Mouse (Mus musculus): Measurements from ENCODE around the gene Mgat1. TPM values are rescaled to one million over a fixed set of nuclear protein-coding genes. Genes with fewer than 3 reads are reported as not detected.
"Not testable (repeated sequence)": the region's sequence is repeated elsewhere in the genome, so short reads cannot be mapped to it uniquely, and the experiment has no call there.

Mgat1 gene
- total and polyA plus RNA-seq, 2 experiments from 2014 or later = 33.9 to 88.1 TPM

- no peak for ATAC-seq (ENCODE audit: low FRiP score)
- DNase-seq (ENCODE audit: low spot score) = no peak
- no peak overlapping the region for H3K27ac ChIP-seq (ENCODE audit: low read depth, low read length)
- no peak overlapping the region for H3K9ac ChIP-seq (replicated peaks; ENCODE audit: low read length, poor library complexity, severe bottlenecking)
- H3K9me3 ChIP-seq (ENCODE audit: low read length) = no peaks in the 10 kb centered on the region
- 82% methylated on average over 15 of the region's 15 CpGs for WGBS
- TF ChIP-seq CTCF (IDR thresholded peaks at IDR 0.05) = no peak
- no peaks in the 10 kb centered on the region; the same call in 1 of the 2 replicates for H3K36me3 ChIP-seq (ENCODE audit: insufficient read depth, low read length)
- no peaks in the 10 kb centered on the region for H3K27me3 ChIP-seq (ENCODE audit: insufficient read depth, low read length)
- H3K4me3 ChIP-seq (ENCODE audit: low read depth, low read length) = no peak overlapping the region
- H3K4me1 ChIP-seq (ENCODE audit: insufficient read depth, low read length) = no peaks in the 10 kb centered on the region
- H3K4me2 ChIP-seq (ENCODE audit: low read depth, low read length, poor library complexity, severe bottlenecking) = no peak overlapping the region
These were observed 24.1 kb downstream of the Mgat1 start for GRCm38 (mm10) chr11:49267970-49268579.

GRCm38 (mm10) chr11:49269761-49270160 lies 25.8 kb downstream of the Mgat1 start:
- H3K36me3 ChIP-seq (ENCODE audit: insufficient read depth, low read length) = no peaks in the 10 kb centered on the region; the same call in 1 of the 2 replicates
- no peak overlapping the region for H3K9ac ChIP-seq (replicated peaks; ENCODE audit: low read length, poor library complexity, severe bottlenecking)
- TF ChIP-seq CTCF (IDR thresholded peaks at IDR 0.05) = no peak
- ATAC-seq (ENCODE audit: low FRiP score) (no peak), DNase-seq (ENCODE audit: low spot score) (no peak)
- no peak overlapping the region for H3K4me2 ChIP-seq (ENCODE audit: low read depth, low read length, poor library complexity, severe bottlenecking)
- H3K4me3 ChIP-seq (ENCODE audit: low read depth, low read length) = no peak overlapping the region
- no peaks in the 10 kb centered on the region for H3K27me3 ChIP-seq (ENCODE audit: insufficient read depth, low read length)
- no peaks in the 10 kb centered on the region for H3K4me1 ChIP-seq (ENCODE audit: insufficient read depth, low read length)
- H3K9me3 ChIP-seq (ENCODE audit: low read length) = no peaks in the 10 kb centered on the region
- 97% methylated on average over 9 of the region's 9 CpGs for WGBS
- H3K27ac ChIP-seq (ENCODE audit: low read depth, low read length) = no peak overlapping the region

GRCm38 (mm10) chr11:49270368-49270767 lies 26.4 kb downstream of the Mgat1 start:
- H3K4me2 ChIP-seq (ENCODE audit: low read depth, low read length, poor library complexity, severe bottlenecking) = no peak overlapping the region
- no peaks in the 10 kb centered on the region for H3K4me1 ChIP-seq (ENCODE audit: insufficient read depth, low read length)
- WGBS = 79% methylated on average over 4 of the region's 4 CpGs
- no peak overlapping the region for H3K27ac ChIP-seq (ENCODE audit: low read depth, low read length)
- H3K9ac ChIP-seq (replicated peaks; ENCODE audit: low read length, poor library complexity, severe bottlenecking) = no peak overlapping the region
- no peak for TF ChIP-seq CTCF (IDR thresholded peaks at IDR 0.05)
- no peaks in the 10 kb centered on the region for H3K27me3 ChIP-seq (ENCODE audit: insufficient read depth, low read length)
- ATAC-seq (ENCODE audit: low FRiP score) (no peak), DNase-seq (ENCODE audit: low spot score) (no peak)
- no peak overlapping the region for H3K4me3 ChIP-seq (ENCODE audit: low read depth, low read length)
- H3K36me3 ChIP-seq (ENCODE audit: insufficient read depth, low read length) = no peaks in the 10 kb centered on the region
- H3K9me3 ChIP-seq (ENCODE audit: low read length) = no peaks in the 10 kb centered on the region

GRCm38 (mm10) chr11:49271334-49271733 lies 27.3 kb downstream of the Mgat1 start:
- no peaks in the 10 kb centered on the region for H3K36me3 ChIP-seq (ENCODE audit: insufficient read depth, low read length)
- no peak overlapping the region for H3K4me3 ChIP-seq (ENCODE audit: low read depth, low read length)
- 28% methylated on average over 7 of the region's 7 CpGs for WGBS
- ATAC-seq (ENCODE audit: low FRiP score) = no peak
- TF ChIP-seq CTCF (IDR thresholded peaks at IDR 0.05) = peak; percentile 85
- H3K9ac ChIP-seq (replicated peaks; ENCODE audit: low read length, poor library complexity, severe bottlenecking) = no peak overlapping the region
- no peaks in the 10 kb centered on the region for H3K9me3 ChIP-seq (ENCODE audit: low read length)
- no peak overlapping the region for H3K27ac ChIP-seq (ENCODE audit: low read depth, low read length)
- H3K27me3 ChIP-seq (ENCODE audit: insufficient read depth, low read length) = no peaks in the 10 kb centered on the region
- H3K4me1 ChIP-seq (ENCODE audit: insufficient read depth, low read length) = no peaks in the 10 kb centered on the region
- DNase-seq (ENCODE audit: low spot score) = peak; percentile 72
- H3K4me2 ChIP-seq (ENCODE audit: low read depth, low read length, poor library complexity, severe bottlenecking) = no peak overlapping the region

GRCm38 (mm10) chr11:49273834-49274519 lies 30.0 kb downstream of the Mgat1 start:
- H3K4me2 ChIP-seq (ENCODE audit: low read depth, low read length, poor library complexity, severe bottlenecking) = no peak overlapping the region
- H3K27ac ChIP-seq (ENCODE audit: low read depth, low read length) = no peak overlapping the region
- no peaks in the 10 kb centered on the region for H3K9me3 ChIP-seq (ENCODE audit: low read length)
- no peak for TF ChIP-seq CTCF (IDR thresholded peaks at IDR 0.05)
- DNase-seq (ENCODE audit: low spot score) (peak; percentile 28), ATAC-seq (ENCODE audit: low FRiP score) (no peak)
- H3K27me3 ChIP-seq (ENCODE audit: insufficient read depth, low read length) = no peaks in the 10 kb centered on the region
- H3K36me3 ChIP-seq (ENCODE audit: insufficient read depth, low read length) = no peaks in the 10 kb centered on the region
- no peaks in the 10 kb centered on the region for H3K4me1 ChIP-seq (ENCODE audit: insufficient read depth, low read length)
- no peak overlapping the region for H3K9ac ChIP-seq (replicated peaks; ENCODE audit: low read length, poor library complexity, severe bottlenecking)
- H3K4me3 ChIP-seq (ENCODE audit: low read depth, low read length) = no peak overlapping the region
- 49% methylated on average over 11 of the region's 11 CpGs for WGBS

- no peak for ATAC-seq (ENCODE audit: low FRiP score)
- Histone ChIP-seq H3K9ac (replicated peaks; ENCODE audit: low read length, poor library complexity, severe bottlenecking) (no peak within 1 kb of the TSS), H3K4me3 (ENCODE audit: low read depth, low read length) (no peak within 1 kb of the TSS), H3K36me3 (ENCODE audit: insufficient read depth, low read length) (no peaks in the 10 kb centered on the region), H3K27me3 (ENCODE audit: insufficient read depth, low read length) (no peaks in the 10 kb centered on the region), H3K4me2 (ENCODE audit: low read depth, low read length, poor library complexity, severe bottlenecking) (no peak within 1 kb of the TSS), H3K27ac (ENCODE audit: low read depth, low read length) (no peak within 1 kb of the TSS), H3K9me3 (ENCODE audit: low read length) (no peaks in the 10 kb centered on the region), H3K4me1 (ENCODE audit: insufficient read depth, low read length) (no peaks in the 10 kb centered on the region)
- 87% methylated on average over 3 of the region's 3 CpGs for WGBS
- TF ChIP-seq CTCF (IDR thresholded peaks at IDR 0.05) = no peak
- DNase-seq (ENCODE audit: low spot score) = no peak
These were observed 34.2 kb downstream of the Mgat1 start, which contains the start of gene Olfr1393 for GRCm38 (mm10) chr11:49278222-49278621. Gene Olfr1393 (plus strand): TSS chr11:49278304.

- DNase-seq (ENCODE audit: low spot score) = not testable (repeated sequence)
These were observed 41.0 kb downstream of the Mgat1 start, which contains the start of gene Olfr1392 for GRCm38 (mm10) chr11:49284982-49285381. Gene Olfr1392 (plus strand): TSS chr11:49285282.

More at GRCm38 (mm10) chr11:49284982-49285381, 41.0 kb downstream of the Mgat1 start, which contains the start of gene Olfr1392:
- not testable (repeated sequence) for H3K36me3 ChIP-seq (ENCODE audit: insufficient read depth, low read length); H3K9me3 ChIP-seq (ENCODE audit: low read length); H3K4me2 ChIP-seq (ENCODE audit: low read depth, low read length, poor library complexity, severe bottlenecking); H3K27me3 ChIP-seq (ENCODE audit: insufficient read depth, low read length); H3K27ac ChIP-seq (ENCODE audit: low read depth, low read length); ATAC-seq (ENCODE audit: low FRiP score); H3K4me1 ChIP-seq (ENCODE audit: insufficient read depth, low read length); H3K4me3 ChIP-seq (ENCODE audit: low read depth, low read length); H3K9ac ChIP-seq (replicated peaks; ENCODE audit: low read length, poor library complexity, severe bottlenecking)
- 63% methylated on average over 1 of the region's 1 CpGs for WGBS

Data from midbrain, postnatal 0 days (tissue).